Mouse (Mus musculus) MEL (cell line): ENCODE results near the gene Ptprj.

Experiments used
- CHD1 ChIP-seq: IDR thresholded peaks from 2 replicates; pipeline ENCODE4 v1.6.1; 2012; ENCODE audit warnings: low read depth, mild to moderate bottlenecking, inconsistent platforms, low read length, improper control_type of control experiment
- CTCF ChIP-seq, 3 experiments: IDR thresholded peaks in 2 of 3; conservative IDR thresholded peaks in 1 of 3; 2 replicates each; pipeline ENCODE4 v1.5.1; 2011 to 2012; ENCODE audit warnings: low read length in 3 of 3, low read depth in 2 of 3, mild to moderate bottlenecking in 2 of 3, improper control_type of control experiment in 1 of 3, inconsistent platforms in 1 of 3, mixed read lengths in 1 of 3, moderate library complexity in 1 of 3; ENCODE audit not compliant: control insufficient read depth in 1 of 3, insufficient read depth in 1 of 3, poor library complexity in 1 of 3, severe bottlenecking in 1 of 3
- EP300 ChIP-seq, 2 experiments: IDR thresholded peaks; 2 replicates each; pipeline ENCODE4 v1.6.1; 2011; ENCODE audit warnings: improper control_type of control experiment in 2 of 2, low read length in 2 of 2, low read depth in 1 of 2, mild to moderate bottlenecking in 1 of 2
- GABPA ChIP-seq: IDR thresholded peaks from 2 replicates; pipeline ENCODE4 v1.6.1; 2012; ENCODE audit warnings: low read depth, mild to moderate bottlenecking, inconsistent platforms, low read length, improper control_type of control experiment, moderate library complexity
- GATA1 ChIP-seq: IDR thresholded peaks from 2 replicates; pipeline ENCODE4 v1.6.1; 2011; ENCODE audit warnings: low read depth, low read length, improper control_type of control experiment
- MAFK ChIP-seq: IDR thresholded peaks from 2 replicates; pipeline ENCODE4 v1.6.1; 2011; ENCODE audit warnings: low read depth, mild to moderate bottlenecking, low read length, improper control_type of control experiment, borderline replicate concordance
- MXI1 ChIP-seq: IDR thresholded peaks from 2 replicates; pipeline ENCODE4 v1.6.1; 2011; ENCODE audit warnings: mild to moderate bottlenecking, low read depth, low read length, improper control_type of control experiment
- MYC ChIP-seq: IDR thresholded peaks from 2 replicates; pipeline ENCODE4 v1.6.1; 2011; ENCODE audit warnings: low read depth, mild to moderate bottlenecking, low read length, improper control_type of control experiment, moderate library complexity
- POLR2A ChIP-seq, 2 experiments: IDR thresholded peaks; 2 replicates each; pipeline ENCODE4 v1.6.1; 2011 to 2012; ENCODE audit warnings: low read length in 2 of 2, mild to moderate bottlenecking in 2 of 2, control low read depth in 1 of 2, improper control_type of control experiment in 1 of 2, low read depth in 1 of 2, moderate library complexity in 1 of 2; ENCODE audit not compliant: control insufficient read depth in 1 of 2, insufficient read depth in 1 of 2, poor library complexity in 1 of 2
- POLR2AphosphoS2 ChIP-seq: IDR thresholded peaks from 2 replicates; pipeline ENCODE4 v1.6.1; 2011; ENCODE audit warnings: low read length, improper control_type of control experiment
- RCOR1 ChIP-seq: IDR thresholded peaks from 2 replicates; pipeline ENCODE4 v1.6.1; 2012; ENCODE audit warnings: low read depth, mild to moderate bottlenecking, inconsistent platforms, low read length, improper control_type of control experiment
- SMC3 ChIP-seq: IDR thresholded peaks from 2 replicates; pipeline ENCODE4 v1.6.1; 2011; ENCODE audit warnings: low read depth, low read length, improper control_type of control experiment
- TAL1 ChIP-seq: IDR thresholded peaks from 2 replicates; pipeline ENCODE4 v1.6.1; 2012; ENCODE audit warnings: mild to moderate bottlenecking, inconsistent platforms, low read length, moderate library complexity, mixed read lengths

DNA sequence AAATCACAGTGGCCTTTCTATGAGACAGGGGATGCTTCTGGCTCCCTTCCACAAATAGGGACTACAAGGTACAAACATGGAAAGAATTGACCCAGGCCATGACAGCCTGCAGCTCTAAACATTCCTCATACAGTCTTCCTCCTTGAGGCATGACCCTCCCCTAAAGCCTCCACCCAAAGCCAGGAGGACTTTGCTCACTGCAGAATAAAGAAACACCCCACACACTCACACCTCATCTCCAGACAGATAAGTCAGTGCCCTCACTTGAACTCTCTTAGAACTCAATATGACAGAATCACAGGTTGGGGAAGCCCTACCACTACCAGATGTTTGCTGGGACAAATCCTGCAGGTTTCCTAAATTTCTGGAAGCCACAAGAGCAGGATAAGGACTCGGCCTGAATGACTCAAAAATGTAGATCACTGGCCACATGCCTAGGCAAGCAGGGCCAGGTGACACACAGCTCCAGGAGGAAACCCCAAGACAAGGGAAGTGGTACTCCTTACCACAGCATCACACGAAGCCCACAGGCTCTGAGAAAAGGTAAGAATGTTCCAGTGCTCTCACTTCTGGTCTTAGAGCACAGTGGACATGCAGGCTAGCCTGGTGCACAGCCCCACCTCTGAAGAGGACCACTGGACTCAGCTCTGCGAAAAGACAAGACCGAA is 84.3 kb downstream of the Ptprj start:
- TF ChIP-seq GABPA (no peak), RCOR1 (no peak), CTCF (IDR thresholded peaks at IDR 0.05 in 2 of 3, conservative IDR thresholded peaks at IDR 0.05 in 1 of 3; ENCODE audit: control insufficient read depth in 1 of 3, insufficient read depth in 1 of 3, low read depth in 2 of 3, low read length in 3 of 3, poor library complexity in 1 of 3, severe bottlenecking in 1 of 3) (no peak), MYC (no peak), GATA1 (no peak), TAL1 (no peak), EP300 (IDR thresholded peaks at IDR 0.05; ENCODE audit: low read depth in 1 of 2, low read length in 2 of 2) (no peak), POLR2AphosphoS2 (no peak), CHD1 (no peak), MAFK (no peak), SMC3 (no peak), MXI1 (no peak), POLR2A (IDR thresholded peaks at IDR 0.05; ENCODE audit: control insufficient read depth in 1 of 2, insufficient read depth in 1 of 2, low read depth in 1 of 2, low read length in 2 of 2, poor library complexity in 1 of 2) (no peak)
